Mouse (Mus musculus): ENCODE results near the gene Sept1. TPM values are rescaled to one million over a fixed set of nuclear protein-coding genes. Genes with fewer than 3 reads are reported as not detected.

Sept1 gene
- total RNA-seq (2021): 8.3 and 12.9 TPM in 2 replicates
- long read RNA-seq, partial matches to known transcripts: 0 of 5 reads
- long read RNA-seq, other reads (novel, unspliced or antisense): 1 of 5 reads

DNA sequence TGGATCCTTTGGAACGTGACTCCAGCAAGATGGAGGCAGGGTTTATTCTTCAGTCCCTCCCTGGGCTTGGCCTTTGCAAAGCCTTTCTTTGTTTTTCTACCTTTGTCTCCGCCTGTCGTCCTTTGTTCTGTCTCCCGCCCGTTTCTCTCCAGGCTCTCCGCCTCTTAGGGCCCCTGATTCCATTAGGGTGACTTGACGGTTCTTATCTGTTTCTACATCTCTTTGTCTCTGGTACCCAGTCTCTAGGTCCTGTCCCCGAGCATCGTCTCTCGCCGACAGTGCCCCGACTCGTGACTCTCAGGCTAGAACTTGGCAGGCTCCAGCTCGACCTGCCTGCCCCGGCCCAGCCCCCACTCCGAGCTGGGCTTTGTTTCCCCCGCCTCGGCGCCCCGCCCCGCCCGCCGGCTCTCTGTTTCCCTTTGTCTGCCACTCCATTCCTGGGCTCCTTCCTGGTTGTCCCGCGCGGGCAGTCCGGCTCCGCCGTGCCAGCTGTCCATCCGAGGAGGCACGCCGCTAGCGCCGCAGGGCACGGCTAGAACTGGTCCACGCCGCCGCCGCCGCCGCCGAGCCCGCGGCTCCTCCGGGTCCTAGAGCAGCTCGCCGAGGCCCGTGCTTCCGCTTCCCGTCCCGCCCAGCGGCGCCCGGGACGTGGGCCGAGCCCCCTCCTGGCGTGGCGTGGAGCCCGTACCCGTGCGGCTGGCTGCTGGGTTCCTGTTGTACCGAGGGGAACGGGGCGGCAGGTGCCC lies at the start of gene Sept1, which contains the start of gene Zfp553:
TSS of gene Sept1 (minus strand) at position 509 of the 746 bp plus-strand sequence.
TSS of gene Zfp553 (plus strand) at position 440 of the 746 bp plus-strand sequence.
- DNase-seq: peak; percentile 87

DNA sequence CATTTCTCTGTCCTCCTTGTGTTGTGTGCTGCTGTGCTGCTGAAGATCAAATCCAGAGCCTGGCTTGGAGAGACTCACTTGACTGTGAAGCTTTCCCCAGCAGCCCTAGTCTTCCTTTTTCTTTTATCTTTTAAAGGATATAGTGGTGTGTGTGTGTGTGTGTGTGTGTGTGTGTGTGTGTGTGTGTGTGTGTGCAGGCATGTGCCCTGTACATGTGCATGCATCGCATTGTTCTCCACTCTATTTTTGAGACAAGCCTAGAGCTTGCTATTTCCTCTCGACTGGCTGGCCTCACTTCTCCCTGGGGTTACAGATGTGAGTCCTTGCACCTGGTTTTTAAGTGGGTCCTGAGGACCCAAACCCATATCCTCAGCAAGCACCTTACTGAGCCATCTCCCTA lies 49.3 kb upstream of the Sept1 start:
- no peak for DNase-seq

DNA sequence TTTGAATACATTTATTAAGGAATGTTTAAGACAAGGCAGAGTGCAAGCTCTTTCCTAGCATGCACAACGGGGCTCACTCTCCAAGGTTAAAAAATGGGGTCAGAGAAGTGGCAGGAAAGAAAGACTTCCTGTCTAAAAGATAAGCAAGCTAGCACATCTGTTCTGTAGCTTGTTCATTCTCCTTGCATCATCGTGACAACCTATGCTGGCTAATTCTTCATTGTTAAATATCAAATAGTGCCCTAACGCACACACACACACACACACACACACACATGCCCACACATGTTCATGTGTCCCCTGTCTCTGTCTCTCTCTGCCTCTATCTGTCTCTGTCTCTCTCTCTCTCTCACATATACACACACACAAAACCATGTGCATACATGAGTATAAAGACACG lies 48.2 kb upstream of the Sept1 start:
- no peak for DNase-seq

DNA sequence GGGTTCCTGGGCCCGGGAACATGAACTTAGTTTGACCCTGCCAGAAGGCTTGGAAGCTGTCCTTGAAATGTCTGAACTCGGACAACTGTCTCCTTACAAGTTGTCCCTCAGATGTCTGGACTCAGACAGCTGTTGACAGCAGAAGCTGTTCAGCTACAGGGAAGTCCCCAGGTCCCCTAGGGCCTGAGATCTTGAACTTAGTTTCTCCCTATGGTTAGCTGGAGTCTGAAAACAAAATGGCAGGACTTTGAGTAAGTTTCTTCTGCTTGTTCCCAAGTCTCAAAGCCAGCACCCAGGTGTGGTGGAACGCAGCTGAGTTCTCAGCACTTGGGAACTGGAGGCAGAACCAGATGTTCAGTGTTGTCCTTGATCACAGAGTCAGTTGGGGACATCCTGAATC lies 47.2 kb upstream of the Sept1 start:
- no peak for DNase-seq

DNA sequence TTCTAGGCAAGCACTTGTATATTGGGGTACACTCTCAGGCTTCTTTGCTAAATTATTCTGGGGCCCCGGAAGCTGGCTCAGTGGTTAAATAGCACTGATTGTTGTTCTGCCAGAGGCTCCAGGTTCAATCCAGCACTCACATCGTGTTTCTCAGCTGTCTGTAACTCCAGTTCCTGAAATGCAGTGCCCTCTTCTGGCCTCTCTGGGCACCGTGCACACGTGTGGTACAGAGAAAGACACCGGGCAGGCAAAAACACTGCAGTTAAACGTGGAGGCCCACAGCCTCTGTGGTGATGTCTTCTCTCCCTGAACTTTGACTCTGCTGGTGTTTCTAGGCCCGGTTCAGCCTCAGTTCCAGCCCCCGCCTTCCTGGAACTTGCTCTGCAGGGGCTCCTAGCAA lies 45.4 kb upstream of the Sept1 start:
- DNase-seq: peak; percentile 39

DNA sequence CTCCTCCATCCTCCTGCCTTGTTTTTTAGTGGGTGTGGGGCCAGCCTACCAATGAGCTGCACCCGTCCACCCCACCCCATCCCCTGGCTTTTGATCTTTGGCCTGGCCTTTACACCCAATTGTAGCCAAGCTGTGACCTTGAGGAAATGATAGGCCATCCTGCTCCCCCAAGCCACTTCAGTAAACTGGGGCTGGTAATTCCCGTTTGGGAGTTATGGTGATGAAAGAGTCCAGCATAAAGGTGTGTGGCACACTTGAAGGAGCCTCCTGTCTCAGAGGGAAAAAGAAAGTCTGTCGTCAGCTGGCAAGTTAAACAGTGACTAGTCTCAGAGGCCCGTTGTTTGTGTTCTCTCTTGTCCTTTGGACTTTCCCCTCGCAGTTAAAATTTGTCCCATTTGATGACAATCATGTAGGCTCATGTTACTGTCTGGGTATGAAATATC lies 43.6 kb upstream of the Sept1 start:
- no peak for DNase-seq

DNA sequence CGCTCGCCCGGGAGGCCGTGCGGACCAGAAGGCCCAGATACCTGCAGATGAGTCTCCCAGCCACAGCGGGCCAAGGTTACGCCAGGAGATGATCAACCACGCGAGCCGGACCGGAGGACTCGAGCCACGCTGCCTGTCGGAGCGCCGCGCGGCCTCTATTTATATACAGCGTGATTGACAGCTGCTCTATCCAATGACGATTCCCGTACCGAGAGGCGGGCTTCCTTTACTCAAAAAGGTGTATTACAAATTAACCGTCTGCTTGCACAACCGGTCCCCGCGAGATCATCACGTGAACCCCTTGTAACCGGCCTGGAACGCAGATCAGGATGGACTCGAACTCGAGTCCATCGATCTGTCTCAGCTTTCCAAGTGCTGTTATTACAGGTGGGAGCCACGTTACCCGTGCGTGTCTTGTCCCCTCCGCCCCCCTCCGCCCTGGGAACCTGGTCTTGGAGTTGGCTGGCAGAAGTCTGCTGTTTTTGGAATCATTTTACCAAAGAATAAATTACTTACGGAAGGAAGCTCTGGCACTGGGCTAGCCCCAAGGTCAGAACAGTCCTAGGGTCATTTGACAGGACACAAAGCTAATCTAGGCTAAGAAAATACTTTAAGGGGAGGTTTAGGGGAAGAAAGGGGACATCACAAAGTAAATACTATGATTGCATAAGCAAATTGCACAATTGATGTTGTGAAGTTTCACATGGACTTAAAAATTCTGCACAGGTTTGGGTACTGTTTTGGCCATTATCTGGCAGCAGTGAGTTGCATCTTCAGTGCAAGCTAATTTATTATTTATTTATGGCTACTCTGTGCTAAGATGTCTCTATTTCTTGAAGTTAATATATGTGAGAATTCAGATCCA lies 41.2 kb upstream of the Sept1 start, which contains the start of gene Sephs2:
TSS of gene Sephs2 (minus strand) at position 131 of the 865 bp plus-strand sequence.
- DNase-seq: peak; percentile 92

DNA sequence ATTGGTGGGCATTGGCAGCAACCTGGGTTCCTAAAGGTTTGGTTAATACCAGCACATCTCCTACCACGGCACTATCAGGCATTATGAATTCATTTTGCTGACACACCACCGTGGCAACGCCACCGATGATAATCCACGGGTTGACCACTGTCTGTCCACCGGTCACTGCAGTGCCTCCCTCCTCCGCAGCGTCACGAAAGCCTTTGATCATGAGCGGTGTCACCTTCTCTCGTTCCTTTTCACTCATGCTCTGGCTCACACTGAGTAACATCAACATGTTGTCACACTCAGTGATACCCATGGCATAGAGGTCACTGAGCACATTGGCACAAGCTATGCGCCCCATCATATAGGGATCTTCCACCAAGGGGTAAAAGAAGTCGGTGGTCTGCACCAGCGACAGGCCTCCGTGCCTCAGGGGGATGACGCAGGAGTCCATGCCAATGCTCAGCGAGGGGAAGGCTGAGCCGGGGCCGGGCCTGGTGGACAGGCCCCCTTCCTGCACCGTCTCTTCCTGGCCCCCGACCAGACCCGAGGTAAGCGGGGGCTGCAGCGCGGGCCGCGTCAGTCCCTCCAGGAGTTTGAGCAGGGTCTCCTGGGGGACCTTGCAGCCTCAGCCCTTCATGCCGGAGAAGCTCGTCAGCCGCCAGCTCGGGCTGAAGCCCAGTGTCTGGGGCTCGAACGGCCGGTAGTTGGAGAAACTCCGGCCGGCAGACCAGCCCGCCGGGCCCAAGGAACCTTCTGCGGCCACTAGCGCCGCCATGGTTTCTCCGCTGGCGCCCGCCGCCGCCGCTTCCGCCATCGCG lies 40.4 kb upstream of the Sept1 start:
- DNase-seq: peak; percentile 37

DNA sequence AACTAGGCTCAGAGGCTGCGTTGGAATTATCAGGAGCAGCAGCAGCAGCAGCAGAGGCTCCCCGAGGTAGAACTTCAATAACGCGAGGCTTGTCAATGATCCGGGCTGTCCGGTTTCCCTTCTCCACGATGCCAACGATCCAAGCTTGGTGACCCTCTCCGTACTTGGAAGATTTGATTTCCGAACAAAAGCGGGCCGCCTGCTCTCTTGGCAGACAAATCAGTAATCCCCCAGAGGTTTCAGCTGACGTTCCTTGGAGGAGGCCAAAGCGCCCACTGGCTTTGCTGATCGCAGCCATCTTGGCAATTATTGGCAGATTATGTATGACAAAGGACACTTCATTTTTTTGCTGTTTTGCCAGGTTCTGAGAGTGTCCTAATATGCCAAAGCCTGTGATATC lies 39.6 kb upstream of the Sept1 start:
- DNase-seq: no peak

DNA sequence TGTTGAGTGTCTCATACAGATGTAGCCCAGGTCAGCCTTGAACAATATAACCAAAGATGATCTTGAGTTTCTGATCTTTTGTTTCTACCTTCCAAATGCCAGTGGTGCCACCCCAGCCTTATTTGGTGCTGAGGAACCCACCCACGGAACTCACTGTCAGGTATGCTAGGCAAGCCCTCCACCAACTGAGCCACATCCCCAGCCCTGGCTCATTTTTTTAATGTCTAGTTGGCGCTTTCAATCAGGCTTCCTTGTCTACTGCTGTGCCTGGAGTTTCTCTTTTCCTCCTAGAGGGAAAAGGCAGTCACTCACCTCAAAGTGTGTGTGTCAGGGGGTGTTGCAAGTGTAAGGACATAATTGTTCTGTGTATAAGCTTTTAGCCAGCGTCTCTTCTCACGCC lies 38.2 kb upstream of the Sept1 start:
- no peak for DNase-seq

DNA sequence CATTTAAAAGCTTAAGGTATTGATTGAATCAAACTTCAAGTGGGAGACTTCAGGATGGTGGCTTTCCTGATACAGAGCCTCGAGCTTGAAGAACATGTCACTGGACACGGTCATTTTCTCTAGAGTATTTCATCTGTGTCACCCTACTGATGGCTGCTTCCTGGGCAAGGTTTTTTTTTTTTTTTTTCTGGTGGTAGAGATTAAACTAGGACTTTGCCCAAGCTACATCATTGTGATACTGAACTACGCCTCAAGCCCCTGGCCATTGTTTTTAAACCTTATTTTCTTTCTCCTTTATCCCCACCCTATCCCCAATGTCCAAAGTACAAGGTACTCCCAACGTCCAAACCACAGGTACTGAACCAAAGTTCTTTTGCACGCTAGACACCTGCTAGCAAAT lies 37.7 kb upstream of the Sept1 start:
- DNase-seq: no peak

DNA sequence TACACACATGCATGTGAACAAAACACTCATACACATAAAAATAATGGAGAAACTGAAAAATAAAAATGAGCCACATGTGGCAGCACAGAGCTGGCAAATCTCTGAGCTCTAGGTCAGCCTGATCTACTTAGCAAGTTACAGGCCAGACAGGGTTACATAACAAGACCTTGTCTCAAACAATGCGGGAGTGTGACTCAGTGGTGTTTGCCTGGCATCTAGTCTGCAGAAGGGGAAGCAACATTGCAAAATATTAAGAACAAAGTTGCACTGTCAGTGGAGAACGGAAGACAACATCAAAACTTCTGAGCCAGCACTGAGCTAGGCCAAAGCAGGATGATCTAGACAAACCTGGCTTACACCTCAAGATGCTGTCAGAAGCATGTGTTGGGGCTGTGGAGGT lies 37.3 kb upstream of the Sept1 start:
- no peak for DNase-seq

DNA sequence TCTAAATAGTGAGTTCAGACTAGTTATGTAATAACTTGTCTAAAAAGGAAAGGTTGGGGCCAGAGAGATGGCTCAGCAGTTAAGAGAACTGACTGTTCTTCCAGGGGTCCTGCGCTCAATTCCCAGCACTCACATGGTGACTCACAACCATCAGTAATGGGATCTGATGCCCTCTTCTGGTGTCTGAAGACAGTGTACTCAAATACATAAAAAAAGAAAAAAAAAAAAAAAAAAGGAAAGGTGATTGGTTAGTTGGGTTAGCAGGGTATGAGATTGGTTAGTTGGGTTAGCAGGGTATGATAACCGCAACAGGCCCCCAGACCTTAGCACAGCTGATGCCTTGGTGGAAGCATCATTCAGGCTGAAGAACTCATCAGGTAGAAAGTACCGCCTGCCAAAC lies 30.6 kb upstream of the Sept1 start:
- no peak for DNase-seq

DNA sequence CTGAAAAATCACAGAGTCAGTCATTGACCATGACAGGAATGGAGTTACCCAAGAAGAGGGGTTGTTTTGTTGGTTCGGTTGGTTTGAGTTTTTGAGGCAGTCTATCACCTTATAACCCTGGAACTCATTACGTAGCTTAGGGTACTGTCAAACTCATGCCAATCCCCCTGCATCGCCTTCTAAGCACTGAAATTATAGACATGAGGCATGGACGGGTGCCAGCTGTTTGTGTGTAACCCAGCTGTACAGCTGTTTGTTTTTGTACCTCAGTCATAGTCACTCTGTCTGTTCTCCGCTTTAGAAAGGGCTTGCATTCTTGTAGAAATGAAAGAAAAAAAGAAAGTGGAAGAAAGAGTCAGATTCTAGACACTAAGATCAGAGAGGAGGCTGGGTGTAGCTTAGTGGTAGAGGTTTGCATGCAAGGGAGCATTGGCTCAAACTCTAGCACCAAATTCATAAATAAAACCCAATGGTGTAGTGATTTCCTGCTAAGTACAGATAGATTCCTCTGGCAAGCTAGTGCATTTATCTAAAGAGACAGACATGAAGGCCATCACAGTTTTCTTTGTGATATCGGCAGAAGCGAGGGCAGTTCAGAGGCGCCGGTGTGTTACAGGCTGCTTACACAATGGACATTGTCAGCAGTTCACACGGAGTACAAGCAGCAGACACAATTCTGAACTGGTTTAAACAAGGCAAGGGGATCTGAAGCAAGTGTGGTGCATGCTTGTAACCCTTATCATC lies 29.5 kb upstream of the Sept1 start:
- no peak for DNase-seq

DNA sequence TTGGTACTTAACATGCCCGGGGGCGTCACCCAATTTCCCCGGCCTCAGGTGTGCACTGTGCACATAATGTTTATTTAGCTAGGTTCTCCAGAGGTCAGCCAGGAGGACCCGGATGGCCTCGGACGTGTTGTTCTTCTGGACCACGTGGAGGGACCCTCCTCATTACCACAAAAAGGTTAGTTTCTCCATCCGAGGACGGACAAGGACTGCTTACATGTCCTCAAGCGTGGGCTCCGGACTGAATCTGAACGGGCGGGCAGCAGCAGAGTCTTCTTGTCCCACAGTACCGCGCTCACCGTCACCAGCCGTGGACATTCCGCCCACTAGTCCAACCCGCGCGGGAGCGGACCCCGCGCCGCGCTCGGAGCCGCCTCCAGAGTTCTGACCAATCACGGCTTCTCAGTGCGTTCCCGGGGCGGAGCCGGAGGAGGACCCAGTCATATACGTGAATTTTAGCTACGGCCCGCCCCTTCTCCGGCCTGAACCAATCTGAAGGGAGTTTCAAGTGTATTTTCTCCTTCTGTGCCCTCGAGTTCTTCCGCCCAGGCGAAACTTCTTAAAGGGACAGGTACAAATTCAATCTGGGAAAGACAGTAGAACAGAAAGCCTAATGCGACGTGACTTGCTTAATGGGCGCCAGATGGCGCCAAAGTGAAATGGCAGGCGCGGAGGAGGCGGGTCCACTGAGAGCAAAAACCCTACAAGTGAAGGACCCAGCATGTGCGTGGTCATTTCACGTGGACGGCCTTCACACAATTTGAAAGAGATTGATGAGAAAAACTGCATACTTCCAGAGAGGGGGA lies 27.6 kb upstream of the Sept1 start, which contains the start of gene Dctpp1:
TSS of gene Dctpp1 (minus strand) at position 401 of the 803 bp plus-strand sequence.
- DNase-seq: peak; percentile 92

DNA sequence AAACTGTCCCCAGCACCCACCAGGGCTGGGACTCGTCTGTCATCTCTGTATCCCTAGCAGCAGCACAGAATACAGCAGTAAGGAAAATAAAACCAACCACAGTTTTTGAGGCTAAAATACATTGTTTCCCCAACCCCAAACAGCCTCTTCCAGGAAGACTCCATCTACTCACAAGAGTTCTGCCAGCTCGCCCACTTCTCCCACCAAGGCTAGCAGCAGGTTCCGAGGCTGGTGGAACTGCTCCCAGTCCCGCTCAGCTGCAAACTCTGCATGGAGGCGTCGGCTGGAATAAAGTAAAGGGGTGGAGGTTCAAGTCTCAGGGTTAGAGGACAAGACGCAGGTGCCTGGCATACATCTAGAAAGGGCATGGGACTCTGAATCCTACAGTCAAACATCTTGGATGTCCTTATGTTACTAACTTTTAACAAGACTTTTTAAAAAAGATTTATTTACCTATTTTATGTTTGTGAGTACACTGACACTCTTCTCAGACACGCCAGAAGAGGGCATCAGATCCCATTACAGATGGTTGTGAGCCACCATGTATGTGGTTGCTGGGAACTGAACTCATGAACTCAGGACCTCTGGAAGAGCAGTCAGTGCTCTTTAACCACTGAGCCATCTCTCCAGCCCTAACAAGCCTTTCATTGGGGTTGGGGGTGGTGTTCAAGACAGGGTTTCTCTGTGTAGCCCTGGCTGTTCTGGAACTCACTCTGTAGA lies 26.4 kb upstream of the Sept1 start:
- no peak for DNase-seq

DNA sequence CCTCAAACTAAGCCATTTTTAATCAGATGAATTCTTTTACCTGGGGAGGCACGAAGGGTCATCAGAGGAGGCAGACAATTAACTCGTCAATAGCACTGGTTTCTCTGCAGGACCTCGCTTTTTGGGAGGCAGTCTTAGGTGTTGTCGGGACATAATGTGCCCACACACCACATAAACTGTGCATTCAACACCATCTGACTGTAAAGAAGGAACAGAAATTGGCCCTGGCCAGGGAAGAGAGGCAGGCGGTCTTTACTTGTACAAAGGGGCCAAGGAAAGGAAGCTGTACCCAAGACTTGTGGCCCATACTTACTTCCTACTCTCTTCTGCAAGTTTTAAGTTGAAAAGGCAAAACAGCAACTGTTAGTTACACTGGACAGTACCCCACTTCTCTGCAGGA lies 23.6 kb upstream of the Sept1 start:
- no peak for DNase-seq

DNA sequence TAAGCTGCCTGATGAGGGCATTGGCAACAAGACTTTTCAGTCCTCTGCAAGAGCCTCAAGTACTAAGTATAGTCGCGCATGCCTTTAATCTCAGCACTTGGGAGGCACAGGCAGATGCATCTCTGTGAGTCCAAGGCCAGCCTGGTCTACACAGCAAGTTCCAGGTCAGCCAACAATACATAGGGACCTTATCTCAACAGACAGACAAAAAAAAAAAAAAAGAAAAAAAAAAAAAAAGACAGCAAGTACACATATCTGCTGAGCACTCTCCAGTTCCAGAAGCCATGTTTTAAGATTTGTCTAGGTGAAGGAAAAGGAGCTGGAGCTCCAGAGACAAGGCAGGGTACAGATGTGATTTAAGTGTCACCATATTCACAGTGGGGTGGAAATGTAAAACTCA lies 23.0 kb upstream of the Sept1 start:
- no peak for DNase-seq

DNA sequence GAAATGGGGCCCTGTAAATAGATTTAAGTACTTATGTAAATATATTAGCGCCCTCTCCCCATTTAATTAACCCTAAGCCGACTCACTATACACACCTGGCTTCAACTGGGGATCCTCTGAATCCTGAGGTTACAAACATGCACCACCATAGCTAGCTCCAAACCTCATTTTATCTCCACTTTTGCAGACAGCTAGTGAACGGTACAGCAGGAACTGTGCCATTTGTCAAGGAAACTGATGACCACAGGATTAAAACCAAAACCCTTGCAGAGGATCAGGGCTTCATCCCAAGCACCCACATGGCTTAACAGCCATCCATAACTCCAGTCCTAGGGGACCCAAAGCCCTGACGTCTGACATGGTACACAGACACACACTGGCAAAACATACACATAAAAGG lies 22.1 kb upstream of the Sept1 start:
- no peak for DNase-seq

Measured in adrenal gland, postnatal 25 days (tissue).